Mouse (Mus musculus) urinary bladder, adult 2 months (tissue): ENCODE measurements around the gene Olfr784. TPM values are rescaled to one million over a fixed set of nuclear protein-coding genes. Genes with fewer than 3 reads are reported as not detected.
"Not testable (repeated sequence)": the region's sequence is repeated elsewhere in the genome, so short reads cannot be mapped to it uniquely, and the experiment has no call there.

ENCODE experiments used
- DNase-seq: peaks from one replicate; pipeline ENCODE4 v3.0.0; 2022; ENCODE audit warnings: low spot score
- polyA plus RNA-seq: library from polyadenylated mRNA; depleted of rRNA; stranded (reverse); fragments of >200 nt; gene quantifications from 2 replicates; pipeline ENCODE4 v1.2.3, GENCODE M21; 2012; rRNA removed

The Olfr784 gene
- polyA plus RNA-seq, result 0.03 and 0.06 TPM in 2 replicates

GRCm38 (mm10) chr10:129383783-129384182, at the start of gene Olfr784:
Gene Olfr784 (plus strand): TSS chr10:129384083.
- no peak for DNase-seq

GRCm38 (mm10) chr10:129348550-129348949, 35.3 kb upstream of the Olfr784 start, which contains the start of gene Olfr782:
Gene Olfr782 (plus strand): TSS chr10:129348850.
- no peak for DNase-seq

- DNase-seq, result not testable (repeated sequence)
Observed at GRCm38 (mm10) chr10:129352475-129352874, 31.4 kb upstream of the Olfr784 start.

- not testable (repeated sequence) for DNase-seq
Observed at GRCm38 (mm10) chr10:129356496-129356895, 27.4 kb upstream of the Olfr784 start.

GRCm38 (mm10) chr10:129357307-129357706, 26.6 kb upstream of the Olfr784 start:
- DNase-seq, result no peak

GRCm38 (mm10) chr10:129374051-129374450, 9.8 kb upstream of the Olfr784 start:
- not testable (repeated sequence) for DNase-seq

- no peak for DNase-seq
Observed at GRCm38 (mm10) chr10:129400892-129401291, 17.0 kb downstream of the Olfr784 start.

GRCm38 (mm10) chr10:129405126-129405525, 21.2 kb downstream of the Olfr784 start, which contains the start of gene Olfr785:
Gene Olfr785 (plus strand): TSS chr10:129405426.
- no peak for DNase-seq

GRCm38 (mm10) chr10:129427006-129427405, 43.1 kb downstream of the Olfr784 start, which contains the start of gene Olfr786:
Gene Olfr786 (plus strand): TSS chr10:129427306.
- DNase-seq, result no peak

Other genes with a start within 250 kb of the Olfr784 start
- not detected in 2 replicates for gene Olfr770, start 245.1 kb upstream of the Olfr784 start, polyA plus RNA-seq
- not detected in 2 replicates for gene Olfr771, start 219.3 kb upstream of the Olfr784 start, polyA plus RNA-seq
- not detected in 2 replicates for gene Olfr772, start 206.2 kb upstream of the Olfr784 start, polyA plus RNA-seq
- gene Olfr773, start 196.7 kb upstream of the Olfr784 start, polyA plus RNA-seq, result not detected in 2 replicates
- not detected in 2 replicates for gene Olfr774, start 147.9 kb upstream of the Olfr784 start, polyA plus RNA-seq
- not detected in 2 replicates for gene Olfr775, start 135.7 kb upstream of the Olfr784 start, polyA plus RNA-seq
- gene Olfr776, start 125.0 kb upstream of the Olfr784 start, polyA plus RNA-seq, result not detected in 2 replicates
- gene Olfr777, start 112.6 kb upstream of the Olfr784 start, polyA plus RNA-seq, result not detected in 2 replicates
- not detected in 2 replicates for gene Olfr780, start 66.0 kb upstream of the Olfr784 start, polyA plus RNA-seq
- gene Olfr781, start 55.2 kb upstream of the Olfr784 start, polyA plus RNA-seq, result not detected in 2 replicates
- not detected in 2 replicates for gene Olfr782, start 35.2 kb upstream of the Olfr784 start, polyA plus RNA-seq
- not detected in 2 replicates for gene Olfr785, start 21.3 kb downstream of the Olfr784 start, polyA plus RNA-seq
- gene Olfr786, start 43.2 kb downstream of the Olfr784 start, polyA plus RNA-seq, result not detected in 2 replicates
- not detected in 2 replicates for gene Olfr787, start 77.8 kb downstream of the Olfr784 start, polyA plus RNA-seq
- not detected in 2 replicates for gene Olfr788, start 86.9 kb downstream of the Olfr784 start, polyA plus RNA-seq
- gene Olfr789, start 100.7 kb downstream of the Olfr784 start, polyA plus RNA-seq, result not detected in 2 replicates
- not detected in 2 replicates for gene Olfr790, start 114.4 kb downstream of the Olfr784 start, polyA plus RNA-seq
- gene Olfr791, start 137.7 kb downstream of the Olfr784 start, polyA plus RNA-seq, result not detected in 2 replicates
- gene Olfr792, start 155.1 kb downstream of the Olfr784 start, polyA plus RNA-seq, result not detected in 2 replicates
- not detected in 2 replicates for gene Olfr794, start 183.6 kb downstream of the Olfr784 start, polyA plus RNA-seq
- not detected in 2 replicates for gene Olfr796, start 228.5 kb downstream of the Olfr784 start, polyA plus RNA-seq
- not detected in 2 replicates for gene Olfr798, start 243.9 kb downstream of the Olfr784 start, polyA plus RNA-seq